Mouse (Mus musculus) lung, postnatal 0 days (tissue): ENCODE data around the gene Tex35. TPM values are rescaled to one million over a fixed set of nuclear protein-coding genes. Genes with fewer than 3 reads are reported as not detected.

Source experiments
- ATAC-seq: fragments of 200-750 bp; cut with Nextera tagmentation; 2 replicates; pipeline ENCODE4 v1.8.0; 2017; ENCODE audit warnings: moderate library complexity
- DNase-seq: peaks from one replicate; pipeline ENCODE4 v3.0.0-alpha.2; 2016; ENCODE audit warnings: low spot score
- H3K27ac ChIP-seq: fragments of 300-500 bp; sonication (generic); 2 replicates; pipeline ENCODE4 v1.5.1; 2014; ENCODE audit warnings: antibody characterized with exemption, mild to moderate bottlenecking, low read length, mixed read lengths
- H3K27me3 ChIP-seq: fragments of 300-500 bp; sonication (generic); replicated peaks from 2 replicates; pipeline ENCODE4 v1.6.1; 2014; ENCODE audit warnings: low read length, mixed read lengths; ENCODE audit not compliant: insufficient read depth
- H3K36me3 ChIP-seq: fragments of 300-500 bp; sonication (generic); 2 replicates; pipeline ENCODE4 v1.6.1; 2014; ENCODE audit warnings: low read length, mixed read lengths; ENCODE audit not compliant: insufficient read depth
- H3K4me1 ChIP-seq: fragments of 300-500 bp; sonication (generic); 2 replicates; pipeline ENCODE4 v1.6.1; 2014; ENCODE audit warnings: antibody characterized with exemption, low read depth, low read length, mixed read lengths; ENCODE audit not compliant: insufficient read depth
- H3K4me2 ChIP-seq: fragments of 300-500 bp; sonication (generic); replicated peaks from 2 replicates; pipeline ENCODE4 v1.6.1; 2014; ENCODE audit warnings: low read depth, mild to moderate bottlenecking, low read length, moderate library complexity, mixed read lengths
- H3K4me3 ChIP-seq: fragments of 300-500 bp; sonication (generic); 2 replicates; pipeline ENCODE4 v1.5.1; 2014; ENCODE audit warnings: low read depth, low read length
- H3K9ac ChIP-seq: fragments of 300-500 bp; sonication (generic); replicated peaks from 2 replicates; pipeline ENCODE4 v1.6.1; 2014; ENCODE audit warnings: low read depth, mild to moderate bottlenecking
- H3K9me3 ChIP-seq: fragments of 300-500 bp; sonication (generic); 2 replicates; pipeline ENCODE4 v1.6.1; 2016; ENCODE audit warnings: low read length, mixed read lengths
- CTCF ChIP-seq: IDR thresholded peaks from 2 replicates; pipeline ENCODE4 v1.5.1; 2016; ENCODE audit warnings: antibody characterized with exemption, mild to moderate bottlenecking
- EP300 ChIP-seq: IDR thresholded peaks from 2 replicates; pipeline ENCODE4 v1.6.1; 2016; ENCODE audit warnings: antibody characterized with exemption, mild to moderate bottlenecking, control low read depth
- WGBS: fragments of 180-500 bp; shearing (Covaris S2); extraction: QIAGEN DNeasy Blood & Tissue Kit; methylation state at CpG from one replicate; pipeline ENCODE4 v1.1.7; 2014; 5-methylcytosine and 5-hydroxymethylcytosine counted together
- polyA plus RNA-seq: library from polyadenylated mRNA; unstranded; fragments of >200 nt; fragmentation: Nextera tagmentation; extraction: Ambion mirVana; gene quantifications from 2 replicates; pipeline ENCODE4 v1.2.1, GENCODE M21; 2015

Gene Tex35
- polyA plus RNA-seq, 1 experiment from 2014 or later = not detected

- Histone ChIP-seq H3K36me3 (no peaks in the 10 kb centered on the region), H3K9ac (no peak overlapping the region), H3K4me1 (no peaks in the 10 kb centered on the region), H3K27me3 (no peaks in the 10 kb centered on the region), H3K4me2 (no peak overlapping the region), H3K9me3 (no peaks in the 10 kb centered on the region), H3K27ac (no peak overlapping the region), H3K4me3 (no peak overlapping the region)
- no peak for TF ChIP-seq CTCF
- no peak for TF ChIP-seq EP300
- ATAC-seq (peak; percentile 59), DNase-seq (no peak)
- 68% methylated on average over 9 of the region's 12 CpGs for WGBS
Measured at GRCm38 (mm10) chr1:157060441-157061135, 47.9 kb downstream of the Tex35 start.

GRCm38 (mm10) chr1:157055901-157056300, 52.6 kb downstream of the Tex35 start:
- Histone ChIP-seq H3K36me3 (no peaks in the 10 kb centered on the region), H3K9ac (no peak overlapping the region), H3K4me1 (no peaks in the 10 kb centered on the region), H3K9me3 (no peaks in the 10 kb centered on the region), H3K4me3 (no peak overlapping the region), H3K4me2 (no peak overlapping the region), H3K27ac (no peak overlapping the region), H3K27me3 (no peaks in the 10 kb centered on the region)
- 67% methylated on average over 6 of the region's 6 CpGs for WGBS
- no peak for ATAC-seq
- TF ChIP-seq CTCF = no peak
- no peak for TF ChIP-seq EP300
- DNase-seq = no peak

- Histone ChIP-seq H3K27ac (no peak overlapping the region), H3K9me3 (no peaks in the 10 kb centered on the region), H3K4me3 (no peak overlapping the region), H3K4me1 (no peaks in the 10 kb centered on the region), H3K36me3 (no peaks in the 10 kb centered on the region), H3K9ac (no peak overlapping the region), H3K4me2 (no peak overlapping the region), H3K27me3 (no peaks in the 10 kb centered on the region)
- DNase-seq (no peak), ATAC-seq (peak; percentile 23; the same call in 1 of the 2 replicates)
- 36% methylated on average over 11 of the region's 11 CpGs for WGBS
- TF ChIP-seq CTCF (no peak), EP300 (no peak)
Measured at GRCm38 (mm10) chr1:157055288-157055831, 53.1 kb downstream of the Tex35 start.

- no peak overlapping the region for H3K9ac ChIP-seq
- 72% methylated on average over 7 of the region's 7 CpGs for WGBS
Measured at GRCm38 (mm10) chr1:157054659-157055058, 53.8 kb downstream of the Tex35 start.

GRCm38 (mm10) chr1:157049886-157050285, 58.6 kb downstream of the Tex35 start:
- Histone ChIP-seq H3K9me3 (no peaks in the 10 kb centered on the region), H3K4me3 (no peak overlapping the region), H3K27ac (no peak overlapping the region), H3K4me1 (peaks cover 7% of the 10 kb centered on the region; the same call in 1 of the 2 replicates), H3K36me3 (no peaks in the 10 kb centered on the region), H3K27me3 (no peaks in the 10 kb centered on the region), H3K4me2 (no peak overlapping the region), H3K9ac (no peak overlapping the region)
- TF ChIP-seq EP300 = no peak
- TF ChIP-seq CTCF = no peak
- WGBS = 70% methylated on average over 2 of the region's 2 CpGs
- no peak for DNase-seq
- no peak for ATAC-seq

More at GRCm38 (mm10) chr1:157054659-157055058, 53.8 kb downstream of the Tex35 start:
- no peaks in the 10 kb centered on the region for H3K36me3 ChIP-seq
- H3K4me1 ChIP-seq = no peaks in the 10 kb centered on the region
- no peaks in the 10 kb centered on the region for H3K9me3 ChIP-seq
- H3K27ac ChIP-seq = no peak overlapping the region
- H3K27me3 ChIP-seq = no peaks in the 10 kb centered on the region
- no peak for ATAC-seq
- H3K4me3 ChIP-seq = no peak overlapping the region
- DNase-seq = no peak
- H3K4me2 ChIP-seq = no peak overlapping the region
- no peak for TF ChIP-seq EP300
- no peak for TF ChIP-seq CTCF

Other genes starting within 250 kb of the Tex35 start
- 38.3 and 42.5 TPM in 2 replicates for gene Ralgps2, start 169.1 kb downstream of the Tex35 start, polyA plus RNA-seq